Mouse (Mus musculus) subcutaneous adipose tissue, adult 2 months (tissue): ENCODE measurements around the gene Oprm1. TPM values are rescaled to one million over a fixed set of nuclear protein-coding genes. Genes with fewer than 3 reads are reported as not detected.

ENCODE experiments used
- polyA plus RNA-seq: library from polyadenylated mRNA; depleted of rRNA; stranded (reverse); fragments of >200 nt; gene quantifications from 2 replicates; pipeline ENCODE4 v1.2.3, GENCODE M21; 2012; ENCODE audit warnings: low replicate concordance; rRNA removed

Oprm1 gene
- not detected in 2 replicates for polyA plus RNA-seq

DNA sequence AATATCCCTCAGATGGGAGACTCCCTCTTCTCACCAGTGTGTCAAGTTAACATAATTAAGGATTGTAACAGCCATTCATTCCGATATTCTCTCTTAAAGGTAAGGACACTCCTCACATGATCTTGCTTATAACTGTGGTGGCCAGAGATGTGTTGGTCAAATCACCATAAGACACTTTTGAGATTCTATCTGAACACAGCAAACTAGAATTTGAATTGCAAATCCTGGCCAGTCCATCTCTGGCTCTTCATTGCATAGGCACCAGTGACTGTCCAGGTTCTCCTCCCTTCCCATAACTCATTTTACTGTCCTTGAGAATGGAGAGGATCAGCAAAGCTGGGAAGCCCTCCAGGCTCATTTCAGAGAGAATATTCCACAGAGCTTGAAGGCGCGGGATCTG, at the start of gene Oprm1:
Gene Oprm1, plus strand, starts transcription at position 301 of the 400 bp plus-strand sequence.

GRCm38 (mm10) chr10:6761287-6761811, 3.0 kb downstream of the Oprm1 start, which contains the start of gene Gm10945:
Gene Gm10945 (minus strand): TSS chr10:6761761.

DNA sequence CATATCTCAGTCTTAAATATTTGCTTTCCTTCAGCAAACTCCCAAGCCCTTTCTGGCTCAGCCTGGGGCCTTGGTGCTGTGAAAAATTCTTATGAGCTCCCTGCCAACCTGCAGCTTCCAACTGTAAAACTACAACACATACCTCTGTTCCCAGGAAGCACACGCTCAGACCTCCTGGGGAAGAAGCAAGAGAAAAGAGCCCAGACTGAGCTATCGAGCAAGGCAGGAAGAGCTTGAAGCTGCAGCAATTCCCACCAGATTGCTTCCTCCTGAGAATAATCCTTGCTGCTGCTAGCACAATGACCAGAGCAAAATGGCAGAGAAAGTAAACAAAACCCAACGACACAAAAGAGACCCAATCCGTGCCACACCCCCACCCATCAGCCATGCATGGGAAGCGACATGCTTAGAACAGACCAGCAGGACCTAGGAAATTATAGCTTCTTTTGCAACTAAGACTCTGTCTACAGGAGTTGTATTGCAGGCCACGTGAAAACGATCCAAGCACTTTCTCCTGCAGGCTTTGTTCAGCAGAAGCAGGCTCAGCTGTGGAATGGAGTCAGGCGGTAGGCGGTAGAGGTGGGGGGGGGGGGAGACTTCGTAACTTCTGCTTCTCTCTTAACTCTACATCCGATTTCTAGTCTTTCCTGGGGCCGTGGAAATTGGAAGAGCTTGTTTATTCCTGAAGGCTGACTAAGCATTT, 294.2 kb downstream of the Oprm1 start, which contains the start of gene Ipcef1:
Gene Ipcef1, minus strand, starts transcription at position 164 of the 703 bp plus-strand sequence.

Other genes with a start within 250 kb of the Oprm1 start
- gene Gm10945, start 3.3 kb downstream of the Oprm1 start, polyA plus RNA-seq: not detected in 2 replicates